Mouse (Mus musculus): Measurements from ENCODE around the gene Vmn1r227.

Gene Vmn1r227

DNA sequence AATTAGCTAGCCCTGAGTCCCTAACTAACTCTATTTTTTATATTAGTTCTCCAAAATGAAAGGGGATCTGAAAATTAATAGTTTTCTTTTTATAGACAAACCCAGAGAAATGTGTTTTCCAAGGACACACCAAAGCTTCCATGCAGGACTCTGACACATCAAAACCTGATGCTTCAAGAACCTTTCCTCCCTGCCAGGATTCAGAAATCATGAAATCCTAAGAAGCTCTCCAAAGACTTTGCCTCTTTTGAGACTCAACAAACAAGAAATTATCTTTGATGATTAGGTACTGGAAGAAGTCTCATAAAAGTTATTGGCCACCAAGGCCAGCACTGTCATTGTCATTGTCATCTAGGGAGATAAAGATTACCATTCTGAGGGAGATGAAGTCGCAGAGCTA is at the start of gene Vmn1r227:
Vmn1r227 (plus strand) TSS at position 301 of the 400 bp plus-strand sequence.
- no peak for DNase-seq

- no peak for DNase-seq
These were observed 47.1 kb upstream of the Vmn1r227 start, which contains the start of gene Vmn1r226 for GRCm38 (mm10) chr17:20682543-20682942. Gene Vmn1r226, plus strand, starts transcription at chr17:20682843.

- no peak for DNase-seq
These were observed 56.4 kb downstream of the Vmn1r227 start, which contains the start of gene Vmn1r228 for GRCm38 (mm10) chr17:20786057-20786456. Gene Vmn1r228, minus strand, starts transcription at chr17:20786157.
